Mouse (Mus musculus) left cerebral cortex, postnatal 10 days (tissue): ENCODE results near the gene Fbln7. TPM values are rescaled to one million over a fixed set of nuclear protein-coding genes. Genes with fewer than 3 reads are reported as not detected.
A peak's percentile ranks its signal among the peaks of the same experiment; 100 is the strongest.

Experiments used
- DNase-seq, 2 experiments: peaks; one replicate each; pipeline ENCODE4 v3.0.0; 2021 to 2022; ENCODE audit warnings: low spot score in 2 of 2, mixed read lengths in 1 of 2; ENCODE audit errors: extremely low spot score in 1 of 2
- intact Hi-C: fragments of 180-260 bp; cut with DNase I; formaldehyde crosslinking; loops from one replicate; pipeline ENCODE4 v1.15.1; 2025
- total RNA-seq, 2 experiments: library from RNA; stranded (reverse); gene quantifications; 2 replicates each; pipeline ENCODE4 v1.2.3; 2021

Gene Fbln7
- 1 to 10 TPM; 5.3 to 5.5 TPM for total RNA-seq

DNA sequence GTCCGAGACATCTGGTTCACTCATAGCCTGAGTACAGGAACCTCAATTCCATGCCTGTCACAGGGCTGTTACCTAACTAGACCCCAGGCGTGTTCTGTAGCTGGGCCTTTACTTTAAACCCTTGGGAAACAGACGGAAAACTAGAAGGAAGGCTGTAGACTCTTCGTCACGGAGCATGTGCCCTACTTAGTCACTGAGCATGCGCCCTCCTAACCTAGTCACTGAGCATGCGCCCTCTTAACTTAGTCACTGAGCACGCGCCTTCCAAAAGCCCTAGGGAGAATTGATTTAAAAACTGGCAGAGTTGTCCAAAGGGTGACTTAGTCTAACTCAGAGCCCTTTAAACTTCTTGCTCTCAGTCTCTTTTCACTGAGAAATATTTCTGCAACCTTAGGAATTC, at the start of gene Fbln7:
Gene Fbln7 (plus strand): TSS at position 346 of the 400 bp plus-strand sequence.
- intact Hi-C loops, result loop anchor here (10.0 kb wide), 1 partner anchor 392 kb away; no protein-coding TSS in a partner anchor
- DNase-seq, result no peak

DNA sequence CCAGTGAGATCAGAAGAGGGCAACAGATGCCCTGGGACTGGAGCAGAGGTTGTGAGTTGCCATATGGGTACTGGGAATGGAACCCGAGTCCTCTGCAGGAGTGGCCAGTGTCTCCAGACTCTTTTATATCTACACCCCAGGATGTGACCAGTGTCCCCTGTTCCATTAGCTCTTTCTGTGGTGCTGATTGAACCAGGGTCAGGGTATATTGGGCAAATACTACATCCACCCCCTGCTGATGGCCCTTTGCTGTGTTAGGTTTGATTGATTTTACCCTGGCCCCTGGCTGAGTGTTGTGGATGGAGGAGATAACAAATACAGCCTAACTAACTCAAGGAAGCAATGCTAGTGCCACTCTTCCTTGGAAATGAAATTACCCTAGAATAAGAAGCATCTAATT, 46.5 kb upstream of the Fbln7 start:
- no peak for DNase-seq
- intact Hi-C loops, result no loop called here

- no peak for DNase-seq
- intact Hi-C loops, result loop anchor here (1.0 kb wide), 1 partner anchor 119 kb away; the partner anchor contains the start of gene Mertk
Observed at GRCm38 (mm10) chr2:128816916-128817315, 45.9 kb upstream of the Fbln7 start.

GRCm38 (mm10) chr2:128817387-128817785, 45.4 kb upstream of the Fbln7 start:
- intact Hi-C loops, result loop anchor here (1.0 kb wide), 1 partner anchor 119 kb away; the partner anchor contains the start of gene Mertk
- peak in 1 of 2 experiments; percentile 82 for DNase-seq

DNA sequence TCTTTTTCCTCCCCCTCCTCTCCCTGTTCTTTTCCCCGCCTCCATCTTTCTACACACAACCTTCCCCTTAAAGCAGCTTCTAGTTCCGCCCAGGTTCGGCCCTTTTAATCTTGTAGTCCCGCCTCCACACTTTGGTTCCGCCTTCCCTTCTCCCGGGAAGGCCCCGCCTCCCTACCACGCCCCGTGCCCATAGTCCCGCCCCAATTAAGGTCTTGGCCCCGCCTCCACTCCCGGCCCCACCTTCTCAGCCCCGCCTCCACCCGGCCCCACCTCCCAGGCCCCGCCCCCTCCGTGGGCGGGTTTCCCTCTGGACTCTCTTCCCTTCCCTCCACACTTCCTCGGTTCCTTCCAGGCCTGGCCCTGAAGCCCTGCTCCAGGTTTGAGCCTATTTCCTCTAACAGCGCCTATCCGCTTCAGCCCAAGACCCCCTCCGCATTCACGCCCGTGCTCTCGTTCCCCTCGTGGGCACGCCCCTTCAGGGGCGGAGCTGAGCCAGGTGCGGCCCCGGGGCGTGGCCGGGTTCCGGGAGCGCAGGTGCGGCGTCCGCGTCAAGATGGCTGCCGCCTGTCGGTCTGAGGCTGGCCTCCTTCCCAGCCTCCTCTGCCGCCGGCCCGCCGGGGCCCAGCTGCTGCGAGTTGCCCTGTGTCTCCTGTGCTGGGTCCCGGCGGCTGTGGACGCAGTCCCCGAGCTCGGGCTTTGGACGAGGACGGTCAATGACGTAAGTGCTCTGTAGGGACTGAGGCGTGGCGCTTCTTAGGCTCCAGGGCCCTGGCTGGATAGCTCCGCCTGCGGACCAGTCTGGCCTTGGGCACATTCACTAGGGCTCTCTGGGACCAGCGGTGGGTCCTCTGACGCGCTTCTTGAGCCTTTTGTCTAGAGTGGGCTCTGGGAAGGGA, 44.7 kb upstream of the Fbln7 start, which contains the start of gene Tmem87b:
Gene Tmem87b (plus strand): TSS at position 333 of the 896 bp plus-strand sequence.
- peak; percentile 94 to 95 for DNase-seq
- intact Hi-C loops, result loop anchor here (1.0 kb wide), 1 partner anchor 120 kb away; the partner anchor contains the start of gene Mertk

DNA sequence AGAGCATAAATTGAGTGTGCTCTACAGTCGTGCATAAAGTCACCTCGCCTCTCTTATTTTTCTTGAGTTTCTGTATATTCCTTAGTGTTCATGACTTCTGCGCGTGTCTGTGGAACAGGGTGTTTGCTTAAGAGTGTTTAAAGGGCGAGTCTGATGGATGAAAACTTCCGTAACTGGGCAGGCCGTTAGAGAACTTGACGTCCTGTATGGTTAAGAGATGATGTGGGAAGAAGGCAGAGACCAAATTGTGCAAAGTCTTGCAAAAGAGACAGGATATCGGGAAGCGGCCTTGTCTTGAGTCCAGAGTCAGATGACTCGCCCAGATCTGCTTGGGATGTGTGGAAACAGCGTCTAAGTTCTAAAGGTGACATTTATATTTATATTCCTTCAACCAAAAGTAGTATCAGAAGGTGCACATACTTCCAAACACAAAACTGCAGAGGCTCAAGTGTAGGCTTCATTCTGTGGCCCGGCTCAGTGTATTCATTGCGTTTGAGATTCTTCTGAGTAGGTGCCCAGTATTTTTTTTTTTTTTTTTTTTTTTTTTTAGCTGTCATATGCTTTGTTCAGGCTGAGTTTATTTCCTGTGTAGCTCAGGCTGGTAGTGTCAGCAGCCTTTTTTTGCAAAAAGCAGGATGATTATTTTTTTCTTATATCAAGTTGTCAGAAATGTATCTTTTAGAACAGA, 43.7 kb upstream of the Fbln7 start:
- intact Hi-C loops, result no loop called here
- peak in 1 of 2 experiments; percentile 10 for DNase-seq

GRCm38 (mm10) chr2:128820631-128821030, 42.1 kb upstream of the Fbln7 start:
- intact Hi-C loops, result no loop called here
- no peak for DNase-seq

DNA sequence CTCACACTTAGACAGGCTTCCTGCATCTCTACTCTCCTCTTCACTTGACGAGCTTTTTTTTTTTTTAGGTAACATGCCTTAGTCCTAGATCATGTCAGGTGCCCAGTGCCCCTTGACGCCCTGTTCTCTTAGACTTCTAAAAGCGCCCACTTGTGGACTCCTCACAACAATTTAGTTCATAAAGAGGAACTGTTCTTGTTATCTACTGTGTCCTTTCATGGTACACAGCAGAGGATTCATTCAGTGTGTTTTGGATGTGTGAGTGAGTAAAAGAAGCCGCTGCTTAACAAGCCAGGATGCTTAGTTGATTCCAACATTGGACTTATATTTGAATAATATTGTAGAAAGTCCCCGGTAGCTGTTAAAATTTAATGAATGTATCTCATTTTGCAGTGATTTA, 38.9 kb upstream of the Fbln7 start:
- intact Hi-C loops, result no loop called here
- no peak for DNase-seq

GRCm38 (mm10) chr2:128827787-128828186, 35.0 kb upstream of the Fbln7 start:
- intact Hi-C loops, result no loop called here
- no peak for DNase-seq

DNA sequence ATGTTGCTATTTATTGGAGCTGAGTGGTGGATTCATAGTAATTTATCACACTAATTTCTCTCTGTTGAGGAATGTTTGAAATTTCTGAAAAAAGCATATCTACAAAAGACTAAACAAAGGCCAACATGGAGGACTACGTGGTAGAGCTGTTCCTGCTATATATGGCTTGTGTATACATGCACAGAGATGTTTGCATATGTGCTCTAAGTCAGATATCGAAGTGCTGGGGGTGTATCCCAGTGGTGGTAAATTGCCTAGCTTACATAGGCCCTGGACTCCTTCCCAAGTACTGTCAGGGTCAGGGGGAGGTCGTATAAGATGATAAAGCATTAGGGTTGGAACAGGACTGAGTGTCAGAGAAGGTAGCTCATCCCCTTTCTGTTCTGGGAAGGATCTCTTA, 30.2 kb upstream of the Fbln7 start:
- DNase-seq, result no peak
- intact Hi-C loops, result no loop called here

GRCm38 (mm10) chr2:128833035-128833434, 29.7 kb upstream of the Fbln7 start:
- intact Hi-C loops, result no loop called here

DNA sequence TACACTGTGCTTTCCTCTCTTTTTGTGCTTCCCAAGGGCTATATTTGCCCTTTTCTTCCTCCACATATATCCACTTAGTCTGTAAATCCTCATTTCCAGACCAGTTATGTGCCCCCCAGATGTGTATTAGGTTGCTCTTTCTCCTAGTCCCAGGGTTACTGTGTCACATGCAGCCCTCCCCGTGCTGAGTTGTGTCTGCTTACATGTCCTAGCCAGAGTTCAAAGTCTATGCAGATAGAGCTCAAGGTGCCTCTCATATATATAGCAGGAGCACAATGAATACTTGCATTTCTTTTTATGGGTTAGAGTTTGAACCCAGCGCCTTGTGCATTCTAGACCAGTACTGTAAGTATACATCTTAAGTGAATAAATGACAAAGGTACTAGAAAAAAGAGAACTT, 29.3 kb upstream of the Fbln7 start:
- intact Hi-C loops, result no loop called here
- DNase-seq, result no peak

More at GRCm38 (mm10) chr2:128833035-128833434, 29.7 kb upstream of the Fbln7 start:
- DNase-seq, result no peak

GRCm38 (mm10) chr2:128837531-128837930, 25.2 kb upstream of the Fbln7 start:
- DNase-seq, result no peak
- intact Hi-C loops, result no loop called here

DNA sequence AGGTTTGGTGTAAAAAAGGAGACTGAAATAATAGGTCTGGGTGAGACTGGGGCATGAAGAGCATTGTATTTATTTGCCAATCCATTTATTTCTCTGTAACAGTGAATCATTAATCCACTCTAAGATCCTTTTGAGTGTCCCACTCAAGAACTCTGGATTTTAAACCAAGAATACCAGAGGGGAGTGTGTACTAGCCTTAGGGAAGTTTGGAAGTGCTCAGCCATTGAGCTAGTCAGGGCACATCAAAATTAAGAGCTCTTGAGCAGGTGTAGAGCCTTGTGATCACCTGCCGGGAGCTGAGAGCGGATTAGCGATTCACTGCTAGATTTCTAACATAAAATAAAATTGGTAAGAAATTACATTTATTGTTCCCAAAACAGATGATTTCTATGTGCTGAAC, 24.2 kb upstream of the Fbln7 start:
- no peak for DNase-seq
- intact Hi-C loops, result no loop called here

DNA sequence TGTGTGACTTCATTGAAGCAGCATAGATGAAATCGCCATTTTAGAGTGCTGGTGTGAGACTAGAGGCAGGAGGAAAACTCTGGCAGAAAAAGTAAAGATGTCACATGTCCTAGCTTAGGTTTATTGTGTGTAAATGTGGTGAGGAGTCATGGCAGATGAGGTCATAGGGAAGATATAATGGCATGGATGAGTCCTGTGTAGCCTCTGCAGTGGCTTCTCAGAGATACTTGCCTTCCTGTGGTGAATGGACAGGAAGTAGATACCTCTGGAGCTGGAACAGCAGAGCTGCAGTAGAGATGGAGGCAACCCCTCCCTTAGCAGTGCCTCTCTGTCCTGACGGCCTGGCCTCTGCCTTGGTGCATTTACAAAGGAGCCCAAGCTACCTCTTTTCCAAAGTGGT, 23.3 kb upstream of the Fbln7 start:
- intact Hi-C loops, result no loop called here
- DNase-seq, result no peak

DNA sequence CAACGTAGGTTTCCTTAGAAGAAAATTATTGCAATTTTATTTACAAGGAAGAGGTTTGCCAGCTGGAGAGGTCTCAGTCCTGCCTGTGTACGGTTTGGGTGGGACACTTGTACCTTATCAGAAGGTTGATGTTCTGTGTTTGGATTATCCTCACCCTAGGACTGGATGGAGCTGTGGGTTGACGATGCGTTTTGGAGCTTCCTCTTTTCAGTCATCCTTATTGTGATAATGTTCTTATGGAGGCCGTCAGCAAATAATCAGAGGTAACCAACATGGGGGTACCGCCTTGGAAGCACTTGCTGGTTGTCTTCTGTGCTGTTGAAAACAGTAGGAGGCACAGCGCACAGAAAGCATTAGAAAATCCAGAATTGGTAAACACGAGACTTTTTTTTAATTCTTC, 20.3 kb upstream of the Fbln7 start:
- no peak for DNase-seq
- intact Hi-C loops, result no loop called here

DNA sequence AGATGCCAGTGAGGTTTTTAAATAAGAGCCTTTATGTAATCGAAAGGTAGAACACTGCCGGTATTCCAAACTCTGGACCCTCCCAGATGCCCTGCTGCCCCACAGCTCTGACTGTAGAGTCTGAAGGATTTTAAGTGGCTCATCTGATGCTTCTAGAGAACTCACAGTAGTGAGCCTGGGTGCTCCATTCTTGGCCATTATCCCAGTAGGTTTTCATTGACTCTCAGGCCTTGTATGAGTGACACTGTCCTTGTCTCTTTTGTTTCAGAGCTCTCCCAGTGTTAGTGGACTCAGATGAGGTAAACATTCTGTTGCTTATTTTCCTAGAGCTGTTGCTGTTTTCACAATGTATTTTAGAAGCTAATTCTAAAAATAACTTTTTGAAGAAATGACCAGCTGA, 12.7 kb upstream of the Fbln7 start:
- intact Hi-C loops, result no loop called here
- no peak for DNase-seq

GRCm38 (mm10) chr2:128856673-128857072, 6.1 kb upstream of the Fbln7 start:
- no peak for DNase-seq
- intact Hi-C loops, result no loop called here

DNA sequence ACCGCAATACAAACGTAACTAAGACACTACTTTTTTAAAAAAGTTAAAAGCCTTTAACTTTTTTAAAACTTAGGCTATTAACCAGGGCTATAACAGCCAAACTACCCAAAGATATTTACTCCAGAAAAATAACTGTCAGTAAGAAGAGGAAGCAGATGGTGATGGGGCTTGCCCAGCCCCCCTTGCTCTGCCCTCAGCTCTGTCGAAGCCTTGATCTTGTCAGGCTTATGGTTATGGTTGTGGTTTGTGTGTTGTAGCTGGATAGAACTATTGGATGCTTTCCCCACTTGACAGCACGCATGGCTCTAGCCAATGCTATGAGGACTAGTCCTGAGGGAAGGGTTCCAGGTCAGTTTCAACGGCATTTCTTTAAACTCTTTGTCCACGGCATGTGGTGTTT, 3.8 kb upstream of the Fbln7 start:
- intact Hi-C loops, result no loop called here
- DNase-seq, result no peak

DNA sequence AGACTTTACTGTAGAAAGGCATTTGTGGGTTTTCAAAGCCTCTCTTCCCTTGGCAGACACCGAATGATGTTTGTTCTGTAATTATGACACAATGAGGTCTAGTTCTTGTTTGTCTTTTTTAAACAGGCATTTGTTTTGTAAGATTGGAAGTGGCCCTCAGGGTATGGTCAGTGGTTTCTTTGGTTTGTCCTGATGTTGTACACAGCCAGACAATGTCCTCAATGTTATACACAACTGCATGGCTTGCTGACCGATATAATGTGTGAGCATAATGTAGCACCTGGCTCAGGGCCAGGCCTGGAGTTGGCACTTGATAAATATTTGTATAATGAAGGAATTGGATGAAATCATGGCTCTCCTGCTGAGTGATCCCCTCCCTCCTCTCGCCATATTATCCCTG, 2.9 kb upstream of the Fbln7 start:
- intact Hi-C loops, result loop anchor here (10.0 kb wide), 1 partner anchor 395 kb away; no protein-coding TSS in a partner anchor
- no peak for DNase-seq
